Mouse (Mus musculus) layer of hippocampus, adult 2 months (tissue): Measurements from ENCODE around the gene Peli1. TPM values are rescaled to one million over a fixed set of nuclear protein-coding genes. Genes with fewer than 3 reads are reported as not detected.
A peak's percentile ranks its signal among the peaks of the same experiment; 100 is the strongest.

Source experiments
- DNase-seq, 2 experiments: peaks; one replicate each; pipeline ENCODE4 v3.0.0; 2022; ENCODE audit warnings: low spot score in 2 of 2
- H3K27ac ChIP-seq: fragments of 200-600 bp; 2 replicates; pipeline ENCODE4 v1.8.1; 2022
- H3K4me3 ChIP-seq: fragments of 200-600 bp; 2 replicates; pipeline ENCODE4 v1.8.1; 2022; ENCODE audit warnings: mild to moderate bottlenecking
- CTCF ChIP-seq: fragments of 200-600 bp; conservative IDR thresholded peaks from 2 replicates; pipeline ENCODE4 v1.8.1; 2022; ENCODE audit warnings: antibody characterized with exemption, mild to moderate bottlenecking, moderate library complexity
- total RNA-seq, 2 experiments: library from RNA; stranded (reverse); gene quantifications; 2 replicates each; pipeline ENCODE4 v1.2.3; 2021

The Peli1 gene
- total RNA-seq, 2 experiments from 2014 or later = 48.1 to 49.6 TPM

DNA sequence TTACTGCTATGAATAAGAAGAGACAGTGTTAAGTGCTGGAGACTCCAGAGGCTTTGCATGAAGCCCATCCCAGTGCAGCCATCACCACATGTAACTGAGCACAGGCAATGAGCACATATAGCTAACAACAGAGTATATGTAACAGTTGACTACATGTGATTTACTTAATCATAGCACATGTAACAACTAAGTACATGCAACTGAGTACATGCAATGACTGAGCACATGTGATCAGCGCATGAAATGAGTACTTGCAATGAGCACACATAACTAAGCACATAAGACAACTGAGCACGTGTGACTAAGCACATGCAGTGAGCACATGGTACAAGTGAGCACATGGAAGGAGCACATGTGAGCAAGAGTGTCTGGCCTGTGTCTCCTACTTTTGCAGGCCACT, 29.0 kb upstream of the Peli1 start:
- Histone ChIP-seq H3K4me3 (no peak overlapping the region), H3K27ac (no peak overlapping the region)
- DNase-seq = no peak
- TF ChIP-seq CTCF = no peak

DNA sequence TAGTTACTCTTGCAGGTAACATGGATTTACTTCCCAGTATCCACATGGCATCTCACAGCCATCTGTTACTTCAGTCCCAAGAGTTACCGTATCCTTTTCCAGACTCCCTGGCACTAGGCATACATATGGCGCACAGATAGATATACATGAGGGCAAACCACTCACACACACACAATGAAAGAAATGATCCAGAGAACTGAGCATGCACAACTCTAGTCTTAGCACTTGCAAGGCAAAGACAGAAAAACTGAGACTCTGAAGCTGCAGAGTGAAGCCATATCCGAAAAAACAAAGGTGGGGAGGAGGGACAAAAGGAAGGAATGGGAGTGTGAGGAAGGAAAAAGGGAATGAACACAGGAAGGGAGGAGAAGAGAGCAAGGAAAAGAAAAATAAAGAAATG, 27.8 kb upstream of the Peli1 start:
- no peak for DNase-seq
- no peak for TF ChIP-seq CTCF
- Histone ChIP-seq H3K4me3 (no peak overlapping the region), H3K27ac (no peak overlapping the region)

DNA sequence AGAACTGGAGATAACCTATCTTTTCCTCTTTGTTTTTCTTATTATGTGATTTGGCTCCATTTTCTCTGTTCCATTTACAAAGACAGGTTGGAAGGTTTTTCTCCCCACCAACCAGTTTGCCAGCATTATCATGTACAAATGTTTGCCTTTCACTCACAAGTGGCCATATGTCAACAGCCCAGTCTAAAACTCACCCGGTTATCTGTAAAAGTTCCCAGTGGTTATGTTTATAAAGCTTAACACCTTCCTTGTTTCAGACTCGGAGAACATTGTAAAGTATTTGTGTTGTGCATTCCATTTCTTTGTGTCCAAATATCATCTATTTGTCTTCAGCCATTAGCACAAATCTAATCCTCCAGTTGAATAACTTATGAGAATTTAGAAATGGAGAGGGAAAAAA, 11.7 kb upstream of the Peli1 start:
- Histone ChIP-seq H3K4me3 (no peak overlapping the region), H3K27ac (peak overlapping the region; percentile 84)
- DNase-seq = no peak
- TF ChIP-seq CTCF = no peak

DNA sequence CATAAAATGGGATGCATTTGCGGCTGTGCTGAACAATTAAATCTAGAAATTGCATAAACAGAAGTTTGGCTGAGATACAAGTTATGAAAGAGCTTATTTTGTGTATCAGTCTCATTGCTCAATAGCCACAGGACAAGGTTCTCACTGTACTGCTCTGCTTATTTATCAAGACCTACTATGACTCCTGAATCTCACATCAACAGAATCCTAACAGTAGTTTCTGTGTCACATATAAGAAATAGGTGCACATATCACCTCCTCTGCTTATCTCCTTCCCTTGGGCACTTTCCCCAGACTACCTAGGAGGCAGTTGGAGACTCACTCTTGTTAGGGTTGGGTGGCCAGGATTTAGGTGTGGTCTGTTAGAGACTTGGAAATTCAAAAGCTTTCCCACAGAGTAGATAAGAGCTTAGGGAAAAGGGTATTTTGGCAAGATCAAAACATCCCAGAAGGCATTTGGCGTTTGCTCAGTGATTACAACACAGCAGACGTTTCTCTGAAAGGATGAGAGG, 11.2 kb upstream of the Peli1 start:
- TF ChIP-seq CTCF = no peak
- DNase-seq = no peak
- peak overlapping the region; percentile 84 for H3K27ac ChIP-seq

DNA sequence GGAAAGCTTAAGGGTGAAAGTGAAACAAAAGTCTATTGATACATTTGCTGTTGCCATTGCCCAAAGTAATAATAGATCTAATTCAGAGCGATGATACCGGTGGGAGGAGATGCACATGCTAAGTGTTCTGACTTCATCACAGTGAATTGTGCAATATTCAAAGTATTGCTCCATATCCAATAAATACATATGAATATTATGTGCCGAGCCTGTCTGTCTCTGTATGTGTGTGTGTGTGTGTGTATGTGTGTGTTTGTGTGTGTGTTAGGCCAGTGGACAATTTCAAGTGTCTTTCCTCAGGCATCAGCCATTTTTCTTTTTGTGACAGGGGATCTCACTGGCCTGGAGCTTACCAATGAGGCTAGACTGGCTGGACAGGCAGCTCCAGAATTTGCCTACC, 9.9 kb upstream of the Peli1 start:
- DNase-seq = no peak
- TF ChIP-seq CTCF = no peak
- Histone ChIP-seq H3K27ac (peak overlapping the region; percentile 84), H3K4me3 (no peak overlapping the region)

More for the DNA sequence above, 11.2 kb upstream of the Peli1 start:
- no peak overlapping the region for H3K4me3 ChIP-seq

DNA sequence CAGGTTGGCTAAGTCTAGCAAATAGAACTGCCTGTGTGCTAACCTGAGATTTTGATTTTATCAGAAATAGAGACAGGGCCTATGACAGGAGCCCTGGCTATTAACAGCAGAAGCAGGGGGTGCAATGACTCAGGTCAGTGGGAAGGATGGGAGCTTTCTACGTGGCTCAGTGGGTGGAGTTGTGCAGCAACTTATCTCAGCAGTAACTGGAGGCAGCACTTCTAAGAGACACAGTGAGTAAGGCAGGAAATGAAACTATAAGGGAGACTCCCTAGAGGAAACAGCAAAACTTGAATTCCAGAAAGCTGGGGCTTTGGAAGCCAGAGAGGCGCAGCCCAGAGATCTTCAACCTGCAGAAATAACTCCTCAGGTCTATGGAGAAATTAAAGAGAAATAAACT, 8.4 kb upstream of the Peli1 start:
- TF ChIP-seq CTCF = no peak

DNA sequence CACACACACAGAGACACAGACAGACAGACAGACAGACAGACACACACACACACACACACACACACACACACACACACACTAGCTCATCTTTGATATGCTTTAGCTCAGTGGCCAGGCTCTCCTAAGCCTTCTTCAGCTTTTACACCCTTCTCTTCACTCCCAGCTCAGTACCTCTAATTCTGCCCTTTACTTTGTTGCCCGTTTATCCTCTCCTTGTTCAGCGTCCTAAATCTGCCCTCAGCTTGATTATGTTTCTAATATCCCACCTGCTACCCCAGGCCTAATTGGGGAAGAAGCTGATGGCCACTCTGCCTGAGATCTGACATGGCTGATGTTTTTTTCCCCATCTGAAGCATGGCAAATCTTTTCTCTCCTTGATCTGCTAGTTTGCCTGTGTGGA, 2.7 kb upstream of the Peli1 start:
- TF ChIP-seq CTCF = no peak
- DNase-seq = no peak
- Histone ChIP-seq H3K4me3 (no peak overlapping the region), H3K27ac (no peak overlapping the region)

More for the DNA sequence above, 8.4 kb upstream of the Peli1 start:
- Histone ChIP-seq H3K27ac (no peak overlapping the region), H3K4me3 (no peak overlapping the region)
- no peak for DNase-seq

DNA sequence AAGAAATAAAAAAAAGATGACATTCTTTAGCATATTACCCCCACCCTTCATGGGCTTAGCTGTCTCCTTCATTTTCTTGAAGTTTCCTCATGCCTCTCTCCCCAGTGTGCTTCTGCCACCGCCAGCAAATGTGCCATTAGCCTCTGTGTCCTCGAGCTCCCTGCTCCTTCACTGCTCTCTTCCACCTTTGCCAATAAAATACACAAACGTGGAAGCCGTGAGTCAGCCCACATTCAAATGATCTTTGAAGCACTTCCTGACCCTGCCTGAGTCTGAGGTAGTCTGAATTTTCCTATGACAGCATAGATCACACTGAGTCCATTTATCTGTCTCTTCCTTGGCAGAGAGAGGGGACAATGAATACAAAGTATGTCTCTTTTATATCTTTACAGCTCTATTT, 1.5 kb upstream of the Peli1 start:
- Histone ChIP-seq H3K27ac (no peak overlapping the region), H3K4me3 (no peak overlapping the region)
- DNase-seq = no peak
- TF ChIP-seq CTCF = no peak

DNA sequence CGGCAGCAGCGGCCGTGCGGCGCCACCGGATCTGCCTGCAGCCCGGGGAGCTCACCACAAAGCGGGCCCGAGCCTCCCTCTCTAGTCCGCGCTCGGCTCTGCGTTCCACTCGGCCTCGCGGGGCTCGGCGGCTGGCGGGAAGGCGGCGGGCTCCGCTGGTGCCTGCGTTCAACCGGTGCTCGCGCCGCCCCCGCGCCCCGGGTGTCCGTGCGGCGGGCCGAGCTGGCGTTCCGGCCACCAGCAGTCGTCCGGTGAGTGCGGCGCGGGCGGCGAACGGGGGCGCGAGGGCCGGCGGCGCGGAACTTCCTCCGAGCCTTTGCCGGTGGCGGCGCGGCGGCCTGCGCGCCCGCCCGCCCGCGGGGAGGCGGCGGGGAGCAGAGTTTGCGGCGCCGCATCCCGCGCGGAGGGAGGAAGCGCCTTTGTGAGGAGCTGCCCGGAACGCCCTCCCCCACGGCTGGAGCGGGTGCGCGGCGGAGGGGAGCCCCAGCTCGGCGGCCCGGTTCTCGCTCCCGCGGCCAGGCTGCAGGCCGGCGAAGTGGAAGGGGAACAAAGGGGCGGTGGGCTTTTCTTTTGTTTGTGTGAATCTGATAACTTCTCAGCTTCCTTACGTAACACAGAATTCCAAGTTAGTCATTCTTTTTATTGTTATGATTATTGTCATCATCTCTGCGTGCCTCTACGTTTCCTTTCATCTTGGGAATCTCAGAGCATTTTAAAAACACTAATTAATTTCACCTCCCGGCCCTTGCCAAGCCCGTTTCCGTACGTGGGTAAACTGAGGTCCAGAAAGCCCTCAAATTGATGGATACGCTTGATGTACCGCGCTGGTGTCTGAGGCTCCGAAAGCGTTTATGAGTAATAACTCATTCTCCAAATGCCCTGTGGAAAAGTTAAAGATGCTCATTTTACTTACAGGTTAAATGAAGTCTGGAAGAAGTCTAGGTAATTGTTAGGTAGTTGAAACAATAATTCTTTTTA, 626 bp downstream of the Peli1 start:
- DNase-seq = peak; percentile 56 to 66
- no peak for TF ChIP-seq CTCF
- peak overlapping the region; percentile 99 for H3K27ac ChIP-seq
- H3K4me3 ChIP-seq = peak overlapping the region; percentile 84

DNA sequence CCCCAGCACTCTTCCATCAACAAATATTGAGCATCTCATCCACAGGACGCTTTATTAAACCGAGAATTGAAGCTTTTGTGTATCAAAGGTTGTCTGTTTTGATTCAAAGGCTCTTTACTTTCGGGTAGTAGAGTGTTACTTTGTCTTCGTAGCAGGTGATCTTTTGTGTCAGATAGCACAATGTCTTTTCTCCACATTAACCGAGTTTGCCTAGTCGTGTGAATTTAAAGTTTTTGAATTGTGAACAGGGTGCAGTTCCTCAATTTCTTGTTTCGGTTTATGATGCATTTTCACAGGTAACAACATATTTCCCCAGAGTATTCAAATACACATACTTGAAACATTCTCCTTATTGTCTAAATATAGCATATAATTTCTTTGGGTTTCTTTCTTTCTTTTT, 1.5 kb downstream of the Peli1 start:
- H3K27ac ChIP-seq = peak overlapping the region; percentile 99
- DNase-seq = no peak
- H3K4me3 ChIP-seq = peak overlapping the region; percentile 84
- TF ChIP-seq CTCF = no peak

DNA sequence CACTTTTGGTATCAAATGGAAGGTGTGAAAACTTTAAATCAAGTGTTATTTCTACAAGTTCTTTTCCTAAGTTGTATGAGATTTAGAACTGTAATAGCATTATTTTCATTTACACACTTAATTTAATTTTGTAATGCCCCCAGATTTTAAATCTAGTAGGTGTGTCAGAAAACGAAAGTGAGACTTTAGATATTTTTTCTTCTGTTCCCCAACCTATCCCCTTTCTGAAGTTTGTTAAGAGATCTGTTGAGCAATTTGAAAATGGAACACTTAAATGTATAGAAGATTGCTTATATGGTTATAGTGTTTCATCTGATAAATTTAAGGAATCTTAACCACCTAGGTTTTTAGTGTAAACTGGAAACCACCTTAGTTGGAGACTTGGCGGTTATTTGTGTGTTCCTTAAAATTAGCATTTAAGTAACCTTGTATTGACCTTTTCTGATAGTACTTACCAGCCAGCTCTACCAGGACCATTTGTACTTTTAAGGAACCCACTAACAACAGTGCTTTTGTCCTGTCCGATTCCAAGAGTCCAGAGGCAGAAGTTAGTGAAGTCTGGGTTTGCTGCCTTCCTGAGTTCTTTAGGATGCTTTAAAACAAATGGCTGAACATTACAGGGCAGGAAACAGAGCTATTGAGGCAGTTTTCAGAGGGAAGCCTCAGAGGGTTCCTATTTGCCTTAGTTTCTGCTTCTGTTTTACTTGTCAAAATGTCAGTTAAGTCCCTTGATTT, 2.2 kb downstream of the Peli1 start:
- Histone ChIP-seq H3K27ac (peak overlapping the region; percentile 14; the same call in 1 of the 2 replicates), H3K4me3 (peak overlapping the region; percentile 84)
- TF ChIP-seq CTCF = no peak
- no peak for DNase-seq

DNA sequence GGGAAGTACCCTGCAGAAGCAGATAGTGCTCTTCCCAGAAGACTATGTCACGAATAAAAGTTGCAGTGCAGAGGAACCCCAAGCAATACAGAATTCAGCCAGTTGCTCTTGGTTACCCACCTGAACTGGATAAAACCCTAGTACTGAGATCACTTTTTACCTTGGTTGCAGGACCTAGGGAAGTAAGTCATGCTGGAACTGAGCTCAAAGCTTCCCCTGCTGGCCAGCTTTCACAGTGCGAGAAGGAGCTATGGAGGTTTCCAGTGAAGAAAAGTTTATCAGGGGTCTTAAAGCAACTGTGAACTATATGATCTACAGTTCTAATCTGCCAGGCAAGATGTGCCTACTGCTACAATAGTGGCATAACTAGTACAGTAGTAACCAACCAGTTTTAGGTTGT, 5.5 kb downstream of the Peli1 start:
- no peak for DNase-seq
- TF ChIP-seq CTCF = peak; percentile 53
- Histone ChIP-seq H3K27ac (no peak overlapping the region), H3K4me3 (no peak overlapping the region)

DNA sequence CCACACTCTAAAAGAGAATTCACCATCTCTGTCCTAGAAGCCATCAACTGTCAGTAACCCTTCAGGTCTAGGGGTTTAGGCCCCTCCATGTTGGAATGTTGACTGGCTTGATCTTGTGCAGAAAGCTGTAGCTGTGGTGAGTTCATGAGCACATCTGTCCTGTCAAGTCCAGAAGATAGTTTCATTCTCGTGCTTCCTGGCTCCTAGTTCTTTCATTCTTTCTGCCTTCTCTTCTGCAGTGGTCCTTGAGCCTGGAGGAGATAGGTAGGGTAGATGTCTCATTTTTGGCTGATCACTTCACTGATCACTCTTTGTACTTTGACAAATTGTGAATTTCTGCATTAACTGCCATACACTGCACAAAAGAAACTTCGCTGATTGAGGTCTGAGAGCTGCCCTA, 7.4 kb downstream of the Peli1 start:
- no peak for DNase-seq
- Histone ChIP-seq H3K27ac (no peak overlapping the region), H3K4me3 (no peak overlapping the region)
- no peak for TF ChIP-seq CTCF
